Mouse (Mus musculus) G1E (cell line): ENCODE results near the gene Lmntd1.

Experiments
- CTCF ChIP-seq: IDR thresholded peaks from 2 replicates; pipeline ENCODE4 v1.5.1; 2012; ENCODE audit warnings: low read depth, low read length, inconsistent platforms, mixed read lengths
- POLR2AphosphoS5 ChIP-seq: IDR thresholded peaks from 2 replicates; pipeline ENCODE4 v1.6.1; 2012; ENCODE audit warnings: low read depth, low read length, inconsistent platforms; ENCODE audit not compliant: insufficient replicate concordance

GRCm38 (mm10) chr6:145607746-145608145 is 6.4 kb downstream of the Lmntd1 start:
- no peak for TF ChIP-seq CTCF
- no peak for TF ChIP-seq POLR2AphosphoS5
